Mouse (Mus musculus): ENCODE measurements around the gene Tnfsf14. TPM values are rescaled to one million over a fixed set of nuclear protein-coding genes. Genes with fewer than 3 reads are reported as not detected.
A peak's percentile ranks its signal among the peaks of the same experiment; 100 is the strongest.

Gene Tnfsf14
- polyA plus RNA-seq, 1 experiment from 2014 or later: 0.09 TPM

DNA sequence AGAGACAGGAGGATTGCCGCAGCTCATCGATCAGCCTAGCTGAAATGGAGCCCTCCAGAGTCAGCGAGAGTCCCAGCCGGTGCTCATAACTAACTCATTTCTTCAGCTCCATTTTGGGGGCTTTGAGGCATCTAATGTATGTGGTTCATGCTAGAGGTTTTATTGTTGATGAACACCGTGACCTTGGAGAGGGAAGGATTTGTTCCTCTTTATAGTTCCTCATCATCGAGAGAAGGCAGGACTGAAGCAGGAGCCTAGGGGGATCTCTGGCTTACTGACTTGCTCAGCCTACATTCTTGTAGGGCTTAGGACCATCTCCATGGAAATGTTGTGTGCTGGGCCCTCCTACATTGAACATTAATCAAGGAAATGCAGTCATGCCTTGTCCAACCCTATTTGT, 41.0 kb downstream of the Tnfsf14 start:
- 69% methylated on average over 6 of the region's 6 CpGs for WGBS
- no peak for ATAC-seq (ENCODE audit: low FRiP score, low read depth)

GRCm38 (mm10) chr17:57148994-57149803, 44.8 kb downstream of the Tnfsf14 start, which contains the start of gene Cd70:
Gene Cd70, minus strand, starts transcription at chr17:57149777.
- H3K4me2 ChIP-seq (replicated peaks): peak within 1 kb of the TSS; percentile 62
- H3K27ac ChIP-seq (replicated peaks): no peak within 1 kb of the TSS
- H3K9me3 ChIP-seq: no peaks in the 10 kb centered on the region
- H3K36me3 ChIP-seq: no peaks in the 10 kb centered on the region
- peak within 1 kb of the TSS; percentile 36 for H3K4me3 ChIP-seq
- peak within 1 kb of the TSS; percentile 54 for H3K9ac ChIP-seq (replicated peaks)
- H3K4me1 ChIP-seq: peaks cover 8% of the 10 kb centered on the region
- WGBS: 1% methylated on average over 37 of the region's 39 CpGs
- peak; percentile 30; the same call in 1 of the 2 replicates for ATAC-seq (ENCODE audit: low FRiP score, low read depth)
- peaks cover 46% of the 10 kb centered on the region for H3K27me3 ChIP-seq

More for the DNA sequence above, 41.0 kb downstream of the Tnfsf14 start:
- H3K4me1 ChIP-seq: peaks cover 8% of the 10 kb centered on the region
- no peaks in the 10 kb centered on the region for H3K9me3 ChIP-seq
- H3K4me3 ChIP-seq: no peak overlapping the region
- H3K36me3 ChIP-seq: no peaks in the 10 kb centered on the region
- H3K4me2 ChIP-seq (replicated peaks): no peak overlapping the region
- H3K27me3 ChIP-seq: peaks cover 34% of the 10 kb centered on the region
- no peak overlapping the region for H3K9ac ChIP-seq (replicated peaks)
- H3K27ac ChIP-seq (replicated peaks): no peak overlapping the region

DNA sequence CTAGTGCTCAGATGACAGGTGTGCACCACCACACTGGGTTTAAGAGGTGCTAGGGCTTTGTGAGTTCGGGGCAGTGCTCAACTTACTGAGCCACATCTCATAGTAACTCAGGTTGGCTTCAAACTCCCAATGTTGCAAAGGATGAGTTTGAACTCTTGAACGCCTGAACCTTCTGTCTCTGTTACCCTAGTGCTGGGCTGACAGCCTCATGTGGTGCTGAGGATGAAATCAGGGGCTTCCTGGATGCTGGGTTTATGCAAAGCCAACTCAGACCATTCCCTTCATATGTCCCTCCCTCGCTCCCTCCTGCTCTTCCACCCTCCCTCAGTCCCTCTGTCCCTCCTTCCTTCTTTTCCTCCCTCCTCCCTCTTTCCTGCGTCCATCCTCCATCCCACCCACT, 45.6 kb downstream of the Tnfsf14 start:
- Histone ChIP-seq H3K36me3 (no peaks in the 10 kb centered on the region), H3K9ac (replicated peaks) (0 out of 2 replicates have a peak overlapping the region, but pooled peaks have one; percentile 54), H3K9me3 (no peaks in the 10 kb centered on the region), H3K4me3 (no peak overlapping the region), H3K27ac (replicated peaks) (no peak overlapping the region), H3K27me3 (peaks cover 46% of the 10 kb centered on the region), H3K4me1 (peaks cover 8% of the 10 kb centered on the region), H3K4me2 (replicated peaks) (no peak overlapping the region)
- ATAC-seq (ENCODE audit: low FRiP score, low read depth): no peak
- 58% methylated on average over 4 of the region's 4 CpGs for WGBS

- Histone ChIP-seq H3K36me3 (no peaks in the 10 kb centered on the region), H3K9ac (replicated peaks) (no peak overlapping the region), H3K4me1 (peaks cover 8% of the 10 kb centered on the region), H3K9me3 (no peaks in the 10 kb centered on the region), H3K4me2 (replicated peaks) (no peak overlapping the region), H3K27me3 (peaks cover 33% of the 10 kb centered on the region), H3K4me3 (no peak overlapping the region), H3K27ac (replicated peaks) (no peak overlapping the region)
- WGBS: 61% methylated on average over 1 of the region's 1 CpGs
- ATAC-seq (ENCODE audit: low FRiP score, low read depth): no peak
Measured at GRCm38 (mm10) chr17:57145115-57145514, 48.9 kb downstream of the Tnfsf14 start.

DNA sequence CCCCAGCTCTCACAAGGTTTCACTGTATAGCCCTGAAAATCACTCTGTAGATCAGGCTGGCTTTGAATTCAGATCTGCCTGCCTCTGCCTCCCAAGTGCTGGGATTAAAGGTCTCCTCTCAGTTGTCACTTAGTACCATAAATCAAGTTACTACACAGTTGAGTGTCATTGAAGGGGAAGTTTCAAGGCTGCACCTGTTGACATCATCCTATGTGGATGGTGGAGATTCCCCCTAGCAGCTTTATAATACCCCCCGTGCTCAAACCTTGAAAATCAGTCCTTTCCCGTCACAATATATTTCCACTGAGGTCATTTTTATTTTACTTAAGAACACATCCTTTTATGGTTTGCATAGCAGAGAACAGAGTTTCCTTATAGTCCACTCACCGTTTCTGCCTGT, 50.3 kb downstream of the Tnfsf14 start:
- Histone ChIP-seq H3K27ac (replicated peaks) (no peak overlapping the region), H3K27me3 (peaks cover 19% of the 10 kb centered on the region), H3K36me3 (no peaks in the 10 kb centered on the region), H3K9me3 (no peaks in the 10 kb centered on the region), H3K4me3 (no peak overlapping the region), H3K4me2 (replicated peaks) (no peak overlapping the region), H3K4me1 (no peaks in the 10 kb centered on the region), H3K9ac (replicated peaks) (no peak overlapping the region)
- no peak for ATAC-seq (ENCODE audit: low FRiP score, low read depth)
- WGBS: 83% methylated on average over 3 of the region's 3 CpGs

GRCm38 (mm10) chr17:57139708-57140107, 54.3 kb downstream of the Tnfsf14 start:
- Histone ChIP-seq H3K36me3 (no peaks in the 10 kb centered on the region), H3K4me2 (replicated peaks) (no peak overlapping the region), H3K9ac (replicated peaks) (no peak overlapping the region), H3K27ac (replicated peaks) (no peak overlapping the region), H3K4me3 (no peak overlapping the region), H3K27me3 (no peaks in the 10 kb centered on the region), H3K9me3 (no peaks in the 10 kb centered on the region), H3K4me1 (no peaks in the 10 kb centered on the region)
- no peak for ATAC-seq (ENCODE audit: low FRiP score, low read depth)
- WGBS: 86% methylated on average over 3 of the region's 3 CpGs

Small RNA genes within 50 kb of the gene (microRNA-seq; reads per million reads assigned to microRNA genes)
- gene Mir6978: not detected

Other genes with a start within 250 kb of the Tnfsf14 start
- gene Acer1, start 212.1 kb downstream of the Tnfsf14 start, polyA plus RNA-seq (2016; fragmentation: Nextera tagmentation; extraction: Ambion mirVana): not detected in 2 replicates
- 130 and 137 TPM in 2 replicates for gene Clpp, start 203.9 kb downstream of the Tnfsf14 start, polyA plus RNA-seq (2016; fragmentation: Nextera tagmentation; extraction: Ambion mirVana)
- 31.2 and 33.7 TPM in 2 replicates for gene Alkbh7, start 196.8 kb downstream of the Tnfsf14 start, polyA plus RNA-seq (2016; fragmentation: Nextera tagmentation; extraction: Ambion mirVana)
- 0.87 TPM in 1 of 2 replicates, not detected in the other for gene Pspn, start 194.2 kb downstream of the Tnfsf14 start, polyA plus RNA-seq (2016; fragmentation: Nextera tagmentation; extraction: Ambion mirVana)
- gene Gtf2f1, start 182.9 kb downstream of the Tnfsf14 start, polyA plus RNA-seq (2016; fragmentation: Nextera tagmentation; extraction: Ambion mirVana): 68.6 and 72.9 TPM in 2 replicates
- 0.34 and 0.72 TPM in 2 replicates for gene Gm17949, start 182.7 kb downstream of the Tnfsf14 start, polyA plus RNA-seq (2016; fragmentation: Nextera tagmentation; extraction: Ambion mirVana)
- 62.7 and 85.4 TPM in 2 replicates for gene Khsrp, start 162.7 kb downstream of the Tnfsf14 start, polyA plus RNA-seq (2016; fragmentation: Nextera tagmentation; extraction: Ambion mirVana)
- 0.19 TPM in 1 of 2 replicates, not detected in the other for gene Slc25a41, start 152.5 kb downstream of the Tnfsf14 start, polyA plus RNA-seq (2016; fragmentation: Nextera tagmentation; extraction: Ambion mirVana)
- 0.31 and 1.5 TPM in 2 replicates for gene Crb3, start 135.1 kb downstream of the Tnfsf14 start, polyA plus RNA-seq (2016; fragmentation: Nextera tagmentation; extraction: Ambion mirVana)
- gene Slc25a23, start 134.3 kb downstream of the Tnfsf14 start, polyA plus RNA-seq (2016; fragmentation: Nextera tagmentation; extraction: Ambion mirVana): 19.0 and 22.3 TPM in 2 replicates
- 2.4 and 3.3 TPM in 2 replicates for gene Dennd1c, start 115.7 kb downstream of the Tnfsf14 start, polyA plus RNA-seq (2016; fragmentation: Nextera tagmentation; extraction: Ambion mirVana)
- 189 and 205 TPM in 2 replicates for gene Tubb4a, start 106.4 kb downstream of the Tnfsf14 start, polyA plus RNA-seq (2016; fragmentation: Nextera tagmentation; extraction: Ambion mirVana)
- gene Tnfsf9, start 88.9 kb downstream of the Tnfsf14 start, polyA plus RNA-seq (2016; fragmentation: Nextera tagmentation; extraction: Ambion mirVana): 6.9 and 7.8 TPM in 2 replicates
- 0.29 and 0.38 TPM in 2 replicates for gene Cd70, start 44.4 kb downstream of the Tnfsf14 start, polyA plus RNA-seq (2016; fragmentation: Nextera tagmentation; extraction: Ambion mirVana)
- gene C3, start 34.0 kb upstream of the Tnfsf14 start, polyA plus RNA-seq (2016; fragmentation: Nextera tagmentation; extraction: Ambion mirVana): 0.50 and 0.64 TPM in 2 replicates
- gene Gpr108, start 54.3 kb upstream of the Tnfsf14 start, polyA plus RNA-seq (2016; fragmentation: Nextera tagmentation; extraction: Ambion mirVana): 23.3 and 24.5 TPM in 2 replicates
- gene Trip10, start 55.3 kb upstream of the Tnfsf14 start, polyA plus RNA-seq (2016; fragmentation: Nextera tagmentation; extraction: Ambion mirVana): 23.5 and 26.6 TPM in 2 replicates
- 2.0 and 2.1 TPM in 2 replicates for gene Vav1, start 84.9 kb upstream of the Tnfsf14 start, polyA plus RNA-seq (2016; fragmentation: Nextera tagmentation; extraction: Ambion mirVana)
- 4.9 and 5.5 TPM in 2 replicates for gene Adgre1, start 164.5 kb upstream of the Tnfsf14 start, polyA plus RNA-seq (2016; fragmentation: Nextera tagmentation; extraction: Ambion mirVana)

Data from midbrain, embryonic 12.5 days (tissue).